Mouse (Mus musculus): ENCODE results near the gene Speer1.
"Not testable (repeated sequence)": the region's sequence is repeated elsewhere in the genome, so short reads cannot be mapped to it uniquely, and the experiment has no call there.

DNA sequence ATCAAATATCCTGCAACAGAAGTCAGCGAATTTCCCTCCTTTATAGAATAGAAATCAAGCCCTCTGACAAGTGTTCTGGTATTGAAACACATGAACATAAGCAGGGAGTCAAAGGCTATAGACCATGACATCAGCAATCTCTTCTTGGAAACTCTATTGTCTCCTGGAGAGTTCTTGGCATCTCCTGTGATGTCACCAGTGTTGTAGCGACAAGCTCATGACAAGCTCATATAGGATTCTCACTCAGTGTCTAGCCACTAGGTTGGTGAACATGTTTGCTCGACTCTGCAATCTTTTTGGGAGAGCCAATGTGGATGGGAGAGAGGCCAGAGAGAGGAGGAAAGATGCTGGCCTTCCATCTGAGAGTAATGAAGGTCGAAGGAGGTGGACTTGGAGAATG is at the start of gene Speer1:
- not testable (repeated sequence) for TF ChIP-seq CTCF (IDR thresholded peaks at IDR 0.05; ENCODE audit: borderline replicate concordance, control insufficient read depth, extremely low read depth, insufficient read depth, low read length, poor library complexity); POLR2A (IDR thresholded peaks at IDR 0.05; ENCODE audit: control insufficient read depth, extremely low read depth, insufficient read depth, low read length, poor library complexity)
